Mouse (Mus musculus) stomach, postnatal 0 days (tissue): ENCODE data around the gene Ndufs4.

Experiments
- CTCF ChIP-seq: IDR thresholded peaks from 2 replicates; pipeline ENCODE4 v1.5.1; 2016; ENCODE audit warnings: antibody characterized with exemption, low read depth, mild to moderate bottlenecking, moderate library complexity
- EP300 ChIP-seq: optimal IDR thresholded peaks from 2 replicates; pipeline ENCODE3; 2016; ENCODE audit warnings: antibody characterized with exemption

DNA sequence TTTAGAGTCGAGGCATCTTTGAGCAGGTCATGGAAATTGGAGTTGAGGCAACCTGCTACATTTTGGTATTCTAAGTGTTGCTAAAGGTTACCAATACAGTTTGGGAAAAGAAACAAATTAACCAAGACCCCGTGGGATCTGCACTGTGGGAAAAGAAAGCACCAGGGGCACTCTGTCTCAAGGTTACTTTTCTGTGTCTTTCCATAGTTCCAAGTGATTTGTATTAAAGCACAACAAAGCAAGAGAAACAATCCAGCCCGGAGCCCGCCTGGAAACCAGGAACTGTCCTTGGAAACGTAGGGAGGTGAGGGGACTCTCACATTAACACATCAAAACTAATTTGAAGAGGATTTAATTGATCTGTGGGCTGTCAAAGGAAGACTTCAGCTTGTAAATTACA, 18.8 kb upstream of the Ndufs4 start:
- no peak for TF ChIP-seq CTCF
- no peak for TF ChIP-seq EP300
